Mouse (Mus musculus) midbrain, embryonic 15.5 days (tissue): ENCODE data around the gene Ncoa7. TPM values are rescaled to one million over a fixed set of nuclear protein-coding genes. Genes with fewer than 3 reads are reported as not detected.

Experiments used
- ATAC-seq: fragments of 200-750 bp; cut with Nextera tagmentation; replicated peaks from 2 replicates; pipeline ENCODE4 v1.8.0; 2017; ENCODE audit warnings: moderate TSS enrichment
- H3K27ac ChIP-seq: fragments of 300-500 bp; sonication (generic); 2 replicates; pipeline ENCODE4 v1.5.1; 2015; ENCODE audit warnings: mild to moderate bottlenecking, inconsistent platforms
- H3K27me3 ChIP-seq: fragments of 300-500 bp; sonication (generic); replicated peaks from 2 replicates; pipeline ENCODE4 v1.6.1; 2015; ENCODE audit warnings: inconsistent platforms
- H3K36me3 ChIP-seq: fragments of 300-500 bp; sonication (generic); replicated peaks from 2 replicates; pipeline ENCODE4 v1.6.1; 2015; ENCODE audit warnings: inconsistent platforms
- H3K4me1 ChIP-seq: fragments of 300-500 bp; sonication (generic); 2 replicates; pipeline ENCODE4 v1.6.1; 2015; ENCODE audit warnings: inconsistent platforms
- H3K4me2 ChIP-seq: fragments of 300-500 bp; sonication (generic); 2 replicates; pipeline ENCODE4 v1.6.1; 2015; ENCODE audit warnings: inconsistent platforms, mild to moderate bottlenecking, moderate library complexity
- H3K4me3 ChIP-seq: fragments of 300-500 bp; sonication (generic); 2 replicates; pipeline ENCODE4 v1.5.1; 2015; ENCODE audit warnings: mild to moderate bottlenecking, inconsistent platforms
- H3K9ac ChIP-seq: fragments of 300-500 bp; sonication (generic); 2 replicates; pipeline ENCODE4 v1.6.1; 2015; ENCODE audit warnings: mild to moderate bottlenecking, inconsistent platforms
- H3K9me3 ChIP-seq: fragments of 300-500 bp; sonication (generic); 2 replicates; pipeline ENCODE4 v1.6.1; 2016; ENCODE audit warnings: inconsistent platforms
- WGBS: fragments of 180-500 bp; shearing (Covaris S2); methylation state at CpG from one replicate; pipeline ENCODE4 v1.1.7; 2015; ENCODE audit warnings: mixed read lengths; 5-methylcytosine and 5-hydroxymethylcytosine counted together
- polyA plus RNA-seq: library from polyadenylated mRNA; unstranded; fragments of >200 nt; fragmentation: Nextera tagmentation; extraction: Ambion mirVana; gene quantifications from 2 replicates; pipeline ENCODE4 v1.2.1, GENCODE M21; 2015

The Ncoa7 gene
- polyA plus RNA-seq, 1 experiment from 2014 or later, result 19.8 TPM

GRCm38 (mm10) chr10:30627548-30627947, 175.6 kb downstream of the Ncoa7 start:
- Histone ChIP-seq H3K27me3 (no peaks in the 10 kb centered on the region), H3K4me2 (no peak overlapping the region), H3K4me3 (no peak overlapping the region), H3K36me3 (no peaks in the 10 kb centered on the region), H3K9me3 (no peaks in the 10 kb centered on the region), H3K9ac (no peak overlapping the region), H3K4me1 (no peaks in the 10 kb centered on the region), H3K27ac (no peak overlapping the region)
- WGBS, result 29% methylated on average over 1 of the region's 1 CpGs
- ATAC-seq, result no peak

- no peaks in the 10 kb centered on the region; the same call in 1 of the 2 replicates for H3K27me3 ChIP-seq
- 67% methylated on average over 5 of the region's 5 CpGs for whole genome bisulfite sequencing
- no peaks in the 10 kb centered on the region for H3K4me1 ChIP-seq
Measured at GRCm38 (mm10) chr10:30624161-30625019, 178.7 kb downstream of the Ncoa7 start.

GRCm38 (mm10) chr10:30622928-30623327, 180.2 kb downstream of the Ncoa7 start:
- no peak overlapping the region for H3K4me3 ChIP-seq
- H3K9me3 ChIP-seq, result no peaks in the 10 kb centered on the region
- no peak overlapping the region for H3K4me2 ChIP-seq
- no peaks in the 10 kb centered on the region for H3K36me3 ChIP-seq
- H3K9ac ChIP-seq, result no peak overlapping the region
- no peaks in the 10 kb centered on the region; the same call in 1 of the 2 replicates for H3K27me3 ChIP-seq
- H3K4me1 ChIP-seq, result peaks cover 3% of the 10 kb centered on the region; the same call in 1 of the 2 replicates
- no peak overlapping the region for H3K27ac ChIP-seq
- no peak for ATAC-seq

More at GRCm38 (mm10) chr10:30624161-30625019, 178.7 kb downstream of the Ncoa7 start:
- Histone ChIP-seq H3K4me2 (no peak overlapping the region), H3K36me3 (no peaks in the 10 kb centered on the region), H3K4me3 (no peak overlapping the region), H3K27ac (no peak overlapping the region), H3K9me3 (no peaks in the 10 kb centered on the region), H3K9ac (no peak overlapping the region)
- no peak for ATAC-seq

DNA sequence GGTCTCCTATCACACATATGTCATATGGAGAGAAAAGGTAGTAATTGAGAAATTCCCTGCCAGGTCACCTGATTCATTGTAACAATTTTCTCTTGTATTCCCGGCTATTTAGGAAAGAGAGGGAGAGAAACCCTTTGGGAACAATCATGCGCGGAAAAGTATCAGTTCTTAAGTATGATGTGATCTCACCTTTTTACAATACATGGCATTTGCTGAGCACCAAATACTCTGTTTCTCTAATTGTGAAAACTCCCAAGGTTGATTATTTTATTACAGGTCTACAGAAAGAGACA, 184.3 kb downstream of the Ncoa7 start:
- no peak for ATAC-seq

GRCm38 (mm10) chr10:30618091-30618917, 184.8 kb downstream of the Ncoa7 start:
- Histone ChIP-seq H3K4me2 (peak overlapping the region; percentile 70), H3K27me3 (no peaks in the 10 kb centered on the region; the same call in 1 of the 2 replicates), H3K9ac (peak overlapping the region; percentile 78), H3K27ac (peak overlapping the region; percentile 96), H3K9me3 (no peaks in the 10 kb centered on the region), H3K4me1 (peaks cover 6% of the 10 kb centered on the region), H3K36me3 (no peaks in the 10 kb centered on the region), H3K4me3 (peak overlapping the region; percentile 87)
- ATAC-seq, result peak; percentile 100
- WGBS, result 1% methylated on average over 49 of the region's 49 CpGs

More for the DNA sequence above, 184.3 kb downstream of the Ncoa7 start:
- peaks cover 6% of the 10 kb centered on the region for H3K4me1 ChIP-seq
- no peaks in the 10 kb centered on the region for H3K36me3 ChIP-seq
- 39% methylated on average over 3 of the region's 3 CpGs for WGBS
- no peaks in the 10 kb centered on the region for H3K9me3 ChIP-seq
- H3K9ac ChIP-seq, result peak overlapping the region; percentile 78; the same call in 1 of the 2 replicates
- peak overlapping the region; percentile 87 for H3K4me3 ChIP-seq
- H3K4me2 ChIP-seq, result peak overlapping the region; percentile 70
- no peaks in the 10 kb centered on the region; the same call in 1 of the 2 replicates for H3K27me3 ChIP-seq
- peak overlapping the region; percentile 96 for H3K27ac ChIP-seq

DNA sequence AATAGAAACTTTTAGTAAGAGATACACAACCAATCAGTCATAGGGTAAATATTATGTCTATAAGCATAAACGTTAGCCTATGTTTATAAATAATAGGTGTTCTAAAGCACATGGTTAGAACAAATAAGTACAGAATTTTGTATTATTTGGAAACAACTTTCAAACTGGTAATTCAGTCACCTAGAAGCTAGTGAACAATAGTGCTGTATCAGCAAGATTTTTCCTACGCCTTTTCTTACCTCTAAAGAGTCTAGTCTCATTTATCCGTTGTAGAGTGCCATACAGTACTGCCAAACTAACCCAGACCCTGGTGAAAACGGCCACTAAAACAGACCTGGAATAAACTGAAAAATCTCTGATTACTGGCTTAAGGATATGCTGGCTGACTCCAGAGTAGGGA, 190.1 kb downstream of the Ncoa7 start:
- ATAC-seq, result no peak
- 0 out of 2 replicates have a peak, but pooled peaks cover 5% of the 10 kb centered on the region for H3K36me3 ChIP-seq
- H3K27ac ChIP-seq, result no peak overlapping the region

DNA sequence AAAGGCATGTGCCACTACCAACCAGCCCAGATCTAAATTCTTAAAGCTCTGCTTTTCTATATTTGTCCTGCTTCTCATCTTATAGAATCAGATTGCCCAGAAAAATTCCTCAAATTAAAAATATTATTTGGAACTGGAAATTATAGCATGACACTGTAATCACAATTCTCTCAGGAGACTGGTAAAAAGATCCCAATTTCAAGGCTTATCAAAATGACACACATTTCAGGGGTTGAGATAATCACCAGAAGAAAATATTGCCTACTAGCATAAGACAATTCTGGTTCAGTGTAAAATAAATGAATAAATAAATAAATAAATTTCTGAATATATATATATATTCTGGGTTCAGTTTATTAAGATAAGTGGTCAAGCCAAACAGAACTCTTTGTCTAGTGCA, 193.5 kb downstream of the Ncoa7 start:
- Histone ChIP-seq H3K36me3 (0 out of 2 replicates have a peak, but pooled peaks cover 5% of the 10 kb centered on the region), H3K9ac (no peak overlapping the region), H3K9me3 (no peaks in the 10 kb centered on the region), H3K27ac (no peak overlapping the region), H3K4me3 (no peak overlapping the region), H3K4me2 (no peak overlapping the region), H3K4me1 (no peaks in the 10 kb centered on the region), H3K27me3 (no peaks in the 10 kb centered on the region)
- ATAC-seq, result no peak

More for the DNA sequence above, 190.1 kb downstream of the Ncoa7 start:
- 86% methylated on average over 4 of the region's 4 CpGs for WGBS
- H3K9me3 ChIP-seq, result no peaks in the 10 kb centered on the region
- no peak overlapping the region for H3K4me2 ChIP-seq
- H3K4me1 ChIP-seq, result peaks cover 3% of the 10 kb centered on the region
- H3K4me3 ChIP-seq, result no peak overlapping the region
- H3K9ac ChIP-seq, result no peak overlapping the region
- no peaks in the 10 kb centered on the region for H3K27me3 ChIP-seq

- no peak for ATAC-seq
- H3K9ac ChIP-seq, result no peak overlapping the region
- 0 out of 2 replicates have a peak, but pooled peaks cover 5% of the 10 kb centered on the region for H3K36me3 ChIP-seq
- WGBS, result 69% methylated on average over 2 of the region's 2 CpGs
- H3K27ac ChIP-seq, result no peak overlapping the region
- H3K4me1 ChIP-seq, result no peaks in the 10 kb centered on the region
- H3K4me2 ChIP-seq, result no peak overlapping the region
- H3K27me3 ChIP-seq, result no peaks in the 10 kb centered on the region
- H3K4me3 ChIP-seq, result no peak overlapping the region
- no peaks in the 10 kb centered on the region for H3K9me3 ChIP-seq
Measured at GRCm38 (mm10) chr10:30608109-30608508, 195.0 kb downstream of the Ncoa7 start.

GRCm38 (mm10) chr10:30600542-30600966, 202.6 kb downstream of the Ncoa7 start, which contains the start of gene Trmt11:
TSS of gene Trmt11 (minus strand) at chr10:30600749.
- H3K4me1 ChIP-seq, result peaks cover 21% of the 10 kb centered on the region
- whole genome bisulfite sequencing, result under 1% methylated on average over 28 of the region's 28 CpGs
- peak within 1 kb of the TSS; percentile 73 for H3K9ac ChIP-seq
- ATAC-seq, result peak; percentile 98
- no peaks in the 10 kb centered on the region for H3K9me3 ChIP-seq
- peak within 1 kb of the TSS; percentile 63 for H3K4me2 ChIP-seq
- no peaks in the 10 kb centered on the region for H3K27me3 ChIP-seq
- H3K36me3 ChIP-seq, result 0 out of 2 replicates have a peak, but pooled peaks cover 2% of the 10 kb centered on the region
- peak within 1 kb of the TSS; percentile 85 for H3K27ac ChIP-seq
- H3K4me3 ChIP-seq, result peak within 1 kb of the TSS; percentile 75

DNA sequence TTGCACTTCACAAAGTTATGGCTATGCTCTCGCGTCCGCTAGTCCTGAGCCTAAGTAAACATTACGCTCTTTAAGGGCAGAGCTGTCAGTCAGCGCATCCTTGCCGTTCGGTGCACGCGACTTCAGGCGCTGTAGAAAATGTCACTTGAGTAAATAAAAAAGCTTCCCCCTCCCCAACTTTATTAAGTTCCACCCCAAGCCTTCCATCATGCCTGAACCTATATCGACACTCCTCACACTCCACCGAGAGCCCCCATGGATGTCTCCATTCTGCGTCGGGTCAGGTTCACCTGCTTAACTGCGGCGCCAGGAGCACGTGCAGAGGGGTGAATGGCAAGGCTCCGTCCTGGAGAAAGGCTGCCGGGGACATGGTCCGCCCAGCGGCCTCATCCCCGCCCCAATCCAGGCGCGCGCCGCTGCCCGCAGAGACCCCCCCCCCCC, 203.0 kb downstream of the Ncoa7 start:
- 0% methylated on average over 27 of the region's 27 CpGs for WGBS
- ATAC-seq, result peak; percentile 92
- H3K9ac ChIP-seq, result peak overlapping the region; percentile 73
- H3K27me3 ChIP-seq, result no peaks in the 10 kb centered on the region
- H3K4me3 ChIP-seq, result peak overlapping the region; percentile 75
- H3K27ac ChIP-seq, result peak overlapping the region; percentile 85
- no peaks in the 10 kb centered on the region for H3K9me3 ChIP-seq
- 0 out of 2 replicates have a peak, but pooled peaks cover 2% of the 10 kb centered on the region for H3K36me3 ChIP-seq
- peaks cover 21% of the 10 kb centered on the region for H3K4me1 ChIP-seq
- H3K4me2 ChIP-seq, result peak overlapping the region; percentile 63

- no peak overlapping the region for H3K9ac ChIP-seq
- no peaks in the 10 kb centered on the region for H3K9me3 ChIP-seq
- no peaks in the 10 kb centered on the region for H3K4me1 ChIP-seq
- no peak overlapping the region for H3K27ac ChIP-seq
- WGBS, result 65% methylated on average over 5 of the region's 5 CpGs
- H3K36me3 ChIP-seq, result peaks cover 13% of the 10 kb centered on the region; the same call in 1 of the 2 replicates
- ATAC-seq, result peak; percentile 60; the same call in 1 of the 2 replicates
- H3K27me3 ChIP-seq, result no peaks in the 10 kb centered on the region
- no peak overlapping the region for H3K4me2 ChIP-seq
- no peak overlapping the region for H3K4me3 ChIP-seq
Measured at GRCm38 (mm10) chr10:30587037-30587436, 216.1 kb downstream of the Ncoa7 start.

GRCm38 (mm10) chr10:30585691-30586090, 217.4 kb downstream of the Ncoa7 start:
- ATAC-seq, result no peak
- H3K9me3 ChIP-seq, result no peaks in the 10 kb centered on the region
- H3K27me3 ChIP-seq, result no peaks in the 10 kb centered on the region
- no peak overlapping the region for H3K4me2 ChIP-seq
- no peak overlapping the region for H3K4me3 ChIP-seq
- WGBS, result 98% methylated on average over 1 of the region's 1 CpGs
- peaks cover 13% of the 10 kb centered on the region; the same call in 1 of the 2 replicates for H3K36me3 ChIP-seq
- H3K9ac ChIP-seq, result no peak overlapping the region
- no peak overlapping the region for H3K27ac ChIP-seq
- no peaks in the 10 kb centered on the region for H3K4me1 ChIP-seq
